Mouse (Mus musculus): ENCODE data around the gene Aktip. TPM values are rescaled to one million over a fixed set of nuclear protein-coding genes. Genes with fewer than 3 reads are reported as not detected.

The Aktip gene
- total RNA-seq, 2 experiments from 2014 or later = 31.6 to 40.4 TPM

DNA sequence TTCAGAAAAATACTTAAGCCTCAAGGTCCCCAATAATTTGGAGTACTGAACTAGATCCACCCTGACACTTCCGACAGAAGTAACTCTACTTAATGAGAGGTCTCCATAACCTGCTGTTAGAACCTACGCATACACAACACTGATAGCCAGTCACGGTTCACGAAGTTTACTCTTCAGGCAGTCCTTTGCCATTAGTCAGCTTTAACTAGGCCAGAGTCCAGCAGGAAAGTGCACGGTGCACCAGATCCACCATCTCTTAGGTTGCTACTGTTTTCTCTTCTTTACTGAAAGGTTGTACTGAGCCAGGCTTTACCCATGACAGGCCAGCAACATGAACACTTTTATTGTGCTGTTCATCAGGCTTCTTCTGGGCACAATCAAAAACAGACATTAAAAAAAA is 75.5 kb downstream of the Aktip start:
- DNase-seq = no peak

DNA sequence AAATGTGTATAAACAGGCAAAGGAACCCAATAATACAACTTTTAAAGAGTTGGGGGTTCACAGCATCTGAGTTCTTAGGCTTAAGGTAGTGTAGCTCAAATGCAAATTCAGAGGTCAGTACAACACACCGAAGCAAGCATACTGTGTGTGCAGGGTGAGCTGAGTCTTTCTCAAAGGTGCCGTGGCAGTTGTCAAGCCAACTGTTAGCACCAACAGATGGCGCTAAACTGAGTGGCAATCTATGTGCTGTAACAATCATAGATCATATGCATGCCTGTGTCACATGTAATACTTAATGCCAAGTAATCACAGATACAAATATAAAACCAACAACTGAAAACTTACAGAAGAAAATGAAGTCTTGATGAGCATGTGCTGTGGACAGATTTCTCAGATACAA is 81.6 kb downstream of the Aktip start:
- no peak for DNase-seq

- no peak for DNase-seq
Observed at GRCm38 (mm10) chr8:91117537-91117936, 82.2 kb downstream of the Aktip start.

DNA sequence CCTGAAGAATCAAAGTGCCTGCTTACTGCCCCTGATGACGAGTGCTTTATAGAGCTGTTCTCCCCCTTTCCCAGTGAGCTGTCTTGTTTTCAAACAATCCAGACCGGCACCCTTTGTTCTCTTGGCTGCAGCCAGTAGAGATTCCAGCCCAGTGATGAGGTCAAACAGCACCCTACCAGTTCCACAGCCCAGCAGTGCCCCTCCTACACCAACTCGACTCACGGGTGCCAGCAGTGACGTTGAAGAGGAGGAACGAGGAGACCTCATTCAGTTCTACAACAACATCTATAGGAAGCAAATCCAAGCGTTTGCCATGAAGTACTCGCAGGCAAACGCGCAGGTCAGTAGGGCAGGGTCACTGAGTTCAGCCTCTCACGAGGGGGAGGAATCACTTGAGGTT is 84.9 kb downstream of the Aktip start:
- no peak for DNase-seq

DNA sequence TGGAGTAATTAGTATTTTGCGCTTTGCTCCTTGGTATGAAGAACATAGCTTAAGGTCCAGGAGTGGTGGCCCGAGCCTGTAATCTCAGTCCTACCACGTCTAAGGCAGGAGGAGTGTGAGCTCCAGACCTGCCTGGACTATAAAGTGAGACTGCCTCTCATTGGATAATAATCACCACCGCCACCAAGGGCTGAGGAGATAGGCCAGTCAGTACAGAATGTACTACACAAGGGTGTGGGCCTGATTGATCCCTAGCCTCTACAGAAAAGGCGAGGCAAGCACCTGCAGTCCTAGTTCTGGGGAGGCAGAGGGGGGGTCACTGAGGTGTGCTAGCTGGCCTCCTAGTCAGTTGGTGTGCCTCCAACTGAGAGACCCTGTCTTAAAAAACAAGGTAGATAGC is 85.3 kb downstream of the Aktip start:
- no peak for DNase-seq

DNA sequence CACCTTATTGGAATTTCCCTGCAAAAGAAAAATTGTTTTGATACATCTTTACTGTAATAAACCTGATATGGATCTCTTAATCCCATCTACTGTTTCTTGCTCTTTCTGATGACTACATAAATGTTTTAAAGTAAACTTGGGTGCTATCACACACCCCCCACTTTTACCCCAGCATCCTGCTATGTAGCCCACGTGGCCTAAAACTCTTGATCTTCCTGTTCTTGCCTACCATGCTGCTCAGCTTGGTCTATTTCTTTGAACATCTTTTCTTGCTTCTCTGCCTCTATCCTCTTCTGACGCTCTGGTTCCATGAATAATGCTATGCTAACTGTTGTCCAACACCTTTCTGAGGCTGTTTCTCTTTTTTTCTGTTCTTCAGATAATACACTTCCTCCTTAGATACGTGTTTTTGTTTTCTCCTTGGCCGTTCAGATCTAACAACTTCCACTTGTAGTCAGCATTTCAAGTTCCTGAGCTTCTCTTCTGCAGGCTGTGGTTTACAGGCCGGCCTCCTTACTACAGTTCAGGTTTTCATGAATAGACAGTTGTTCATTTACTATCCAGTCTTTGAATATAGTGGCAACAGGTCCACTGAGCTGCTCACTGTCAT is 87.8 kb downstream of the Aktip start:
- DNase-seq = no peak

- DNase-seq = no peak
Observed at GRCm38 (mm10) chr8:91106271-91106670, 93.5 kb downstream of the Aktip start.

DNA sequence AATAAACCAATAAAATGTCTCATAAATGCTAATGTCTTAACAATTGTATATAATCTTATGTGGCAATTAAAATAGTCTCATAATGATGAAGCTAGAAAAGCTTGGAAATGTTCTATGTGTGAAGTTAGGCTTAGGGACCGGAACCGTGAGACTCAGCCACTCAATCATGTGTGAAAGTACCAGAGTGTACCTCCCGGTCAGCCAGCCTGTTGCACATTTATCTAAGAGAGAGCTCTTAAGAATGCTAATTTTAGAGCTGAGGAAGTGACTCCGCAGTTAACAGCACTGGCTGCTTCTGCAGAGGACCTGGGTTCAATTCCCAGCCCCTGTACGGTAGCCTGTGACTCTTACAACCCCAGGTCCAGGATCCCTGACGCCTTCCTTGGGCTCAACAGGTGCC is 101.7 kb downstream of the Aktip start:
- DNase-seq = no peak

DNA sequence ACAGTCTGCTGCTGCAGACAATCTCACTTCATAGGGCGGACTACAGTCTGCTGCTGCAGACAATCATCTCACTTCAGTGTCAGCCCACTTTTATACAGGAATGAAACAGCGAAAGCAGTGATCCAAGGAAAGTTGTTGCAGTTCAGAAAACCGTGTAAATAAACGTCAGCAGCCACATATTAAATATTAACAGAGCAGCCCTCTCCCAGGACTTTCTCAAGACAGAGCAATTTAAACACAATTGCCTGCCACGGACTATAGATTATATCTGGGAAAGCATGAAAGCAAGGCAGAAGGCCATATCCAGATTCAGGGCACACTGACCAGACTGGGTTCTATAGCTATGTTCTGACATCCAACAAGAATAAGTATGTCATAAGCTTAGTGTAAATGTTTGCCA is 105.6 kb downstream of the Aktip start:
- DNase-seq = no peak

GRCm38 (mm10) chr8:91089601-91090000 is 110.2 kb downstream of the Aktip start:
- DNase-seq = no peak

DNA sequence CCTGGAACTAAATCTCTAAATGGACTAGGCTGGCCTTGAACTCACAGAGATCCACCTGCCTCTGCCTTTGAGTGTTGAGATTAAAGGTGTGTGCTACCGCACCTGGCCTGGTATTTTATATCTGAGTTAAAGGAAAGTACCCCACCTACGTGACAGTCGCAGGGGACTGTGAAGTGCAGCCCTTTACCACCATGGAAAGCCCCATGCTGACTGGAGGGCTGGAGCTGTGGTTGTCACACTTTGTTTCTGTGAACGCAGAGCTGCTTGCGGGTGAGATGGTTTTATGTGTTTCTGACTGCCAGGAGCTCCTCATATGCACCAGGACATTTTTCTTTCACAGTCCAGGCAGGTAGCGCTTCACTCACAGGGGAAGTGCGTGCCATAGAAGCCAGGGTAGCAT is 111.3 kb downstream of the Aktip start:
- DNase-seq = no peak

GRCm38 (mm10) chr8:91082428-91082827 is 117.3 kb downstream of the Aktip start:
- no peak for DNase-seq

- DNase-seq = no peak
Observed at GRCm38 (mm10) chr8:91081911-91082310, 117.9 kb downstream of the Aktip start.

- DNase-seq = no peak
Observed at GRCm38 (mm10) chr8:91079678-91080077, 120.1 kb downstream of the Aktip start.

DNA sequence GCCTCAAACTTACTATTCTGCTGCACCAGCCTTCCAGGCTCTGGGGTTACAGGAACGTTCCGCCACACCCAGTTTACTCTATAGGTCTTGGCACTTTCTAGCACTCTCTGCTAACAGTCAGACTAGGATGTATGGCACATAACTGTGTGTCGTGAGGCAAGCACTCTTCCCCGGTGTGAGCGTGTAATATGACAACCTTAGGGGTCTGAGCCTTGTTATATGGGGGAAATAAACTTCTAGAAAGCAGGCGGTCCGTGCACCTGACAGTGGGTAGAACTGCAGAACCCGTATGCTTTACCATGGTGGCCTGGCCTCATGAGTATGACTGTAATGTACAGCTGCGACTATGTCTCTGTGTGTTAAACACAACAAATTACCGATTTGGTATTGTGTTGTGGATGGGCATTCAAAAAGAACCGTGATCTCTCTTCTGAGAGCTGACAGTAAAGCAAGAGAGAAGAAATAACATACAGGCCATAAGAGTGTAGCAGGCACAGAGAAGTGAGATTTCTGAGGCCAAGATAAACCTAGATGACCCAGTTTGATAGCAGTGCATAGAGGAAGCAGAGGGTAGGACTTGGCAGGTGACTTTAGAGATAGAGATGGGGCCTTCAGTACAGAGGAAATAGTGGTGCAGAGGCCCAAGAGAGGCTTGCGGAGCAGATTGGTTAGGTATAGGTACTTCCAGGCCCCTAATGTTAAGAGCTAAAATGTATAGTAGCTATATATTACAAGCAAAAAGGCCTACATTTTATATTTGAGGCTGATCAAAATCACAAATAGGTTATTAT is 122.5 kb downstream of the Aktip start:
- DNase-seq = no peak

DNA sequence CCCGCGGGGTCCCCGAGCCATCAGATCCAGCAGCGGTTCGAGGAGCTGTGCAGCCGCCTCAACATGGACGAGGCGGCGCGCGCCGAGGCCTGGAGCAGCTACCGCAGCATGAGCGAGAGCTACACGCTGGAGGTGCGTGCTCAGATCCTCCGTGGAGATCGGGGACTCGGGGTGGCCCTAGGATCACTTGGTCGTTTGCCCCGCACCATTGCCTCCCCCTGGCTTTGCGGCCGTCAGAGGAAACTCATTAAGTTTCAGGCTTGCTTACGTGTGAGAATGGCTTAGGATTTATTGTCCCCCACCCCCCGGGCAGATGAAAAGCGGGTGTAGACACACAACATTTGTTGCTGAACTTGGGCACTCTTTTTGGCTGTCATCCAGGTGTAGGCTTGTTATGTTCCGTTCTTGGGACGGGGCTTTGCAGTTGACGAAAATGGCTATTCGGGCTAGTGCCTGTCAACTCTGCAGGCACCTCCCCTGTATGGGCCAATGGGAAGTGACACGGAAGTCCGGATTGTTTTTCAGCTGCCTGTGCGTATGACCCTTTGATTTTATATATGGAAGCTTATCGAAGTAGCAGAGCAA is 129.4 kb downstream of the Aktip start:
- DNase-seq = peak; percentile 85

- DNase-seq = peak; percentile 97
Observed at GRCm38 (mm10) chr8:91069834-91070233, 129.9 kb downstream of the Aktip start, which contains the start of gene Rbl2. Gene Rbl2, plus strand, starts transcription at chr8:91070057.

- peak; percentile 35 for DNase-seq
Observed at GRCm38 (mm10) chr8:91069407-91069806, 130.4 kb downstream of the Aktip start.

DNA sequence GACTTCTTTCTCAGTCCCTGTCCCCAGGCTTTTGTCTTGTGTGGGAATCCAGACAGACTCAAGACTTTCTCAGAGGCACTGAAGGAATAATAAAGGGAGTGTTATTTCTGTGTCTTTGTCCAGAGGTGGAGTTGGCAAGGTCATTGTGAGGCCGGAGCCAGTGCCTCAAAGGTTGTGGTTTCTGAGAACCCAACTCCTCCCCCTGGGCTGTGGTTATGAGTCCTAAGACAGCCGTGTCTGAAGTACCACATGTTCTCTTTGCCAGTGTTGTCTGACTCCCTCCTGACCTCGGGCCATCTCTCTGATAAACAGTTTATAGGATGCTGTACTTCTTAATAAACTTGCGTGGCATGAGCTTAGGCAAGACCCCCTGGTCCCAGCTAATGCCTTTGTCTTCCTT is 134.6 kb downstream of the Aktip start:
- DNase-seq = no peak
